Mouse (Mus musculus) brown adipose tissue, adult 24 weeks (tissue): ENCODE data around the gene Calcoco2. TPM values are rescaled to one million over a fixed set of nuclear protein-coding genes. Genes with fewer than 3 reads are reported as not detected.
"Not testable (repeated sequence)": the region's sequence is repeated elsewhere in the genome, so short reads cannot be mapped to it uniquely, and the experiment has no call there.

Source experiments
- H3K27ac ChIP-seq: fragments of 200-500 bp; replicated peaks from 2 replicates; pipeline ENCODE4 v1.5.1; 2012; ENCODE audit warnings: low read depth, mild to moderate bottlenecking, low read length
- H3K4me1 ChIP-seq: fragments of 200-500 bp; 2 replicates; pipeline ENCODE4 v1.6.1; 2012; ENCODE audit warnings: low read length, mixed read lengths; ENCODE audit not compliant: control insufficient read depth, insufficient read depth, insufficient read length
- H3K4me3 ChIP-seq: fragments of 200-500 bp; 2 replicates; pipeline ENCODE4 v1.5.1; 2012; ENCODE audit warnings: low read depth, mild to moderate bottlenecking, low read length, moderate library complexity; ENCODE audit not compliant: insufficient read depth
- polyA plus RNA-seq: library from polyadenylated mRNA; stranded (reverse); fragments of >200 nt; gene quantifications from 2 replicates; pipeline ENCODE4 v1.2.4, GENCODE M21; 2012; ENCODE audit not compliant: missing spikeins, insufficient read depth, insufficient read length

Gene Calcoco2
- polyA plus RNA-seq, 1 experiment = not detected

- H3K27ac ChIP-seq, H3K4me1 ChIP-seq, H3K4me3 ChIP-seq: not testable (repeated sequence)
These were observed 814 bp downstream of the Calcoco2 start for GRCm38 (mm10) chr11:96110950-96111349.

GRCm38 (mm10) chr11:96108376-96108775 lies 3.4 kb downstream of the Calcoco2 start:
- H3K4me1 ChIP-seq = no peaks in the 10 kb centered on the region
- no peak overlapping the region for H3K4me3 ChIP-seq
- no peak overlapping the region for H3K27ac ChIP-seq

DNA sequence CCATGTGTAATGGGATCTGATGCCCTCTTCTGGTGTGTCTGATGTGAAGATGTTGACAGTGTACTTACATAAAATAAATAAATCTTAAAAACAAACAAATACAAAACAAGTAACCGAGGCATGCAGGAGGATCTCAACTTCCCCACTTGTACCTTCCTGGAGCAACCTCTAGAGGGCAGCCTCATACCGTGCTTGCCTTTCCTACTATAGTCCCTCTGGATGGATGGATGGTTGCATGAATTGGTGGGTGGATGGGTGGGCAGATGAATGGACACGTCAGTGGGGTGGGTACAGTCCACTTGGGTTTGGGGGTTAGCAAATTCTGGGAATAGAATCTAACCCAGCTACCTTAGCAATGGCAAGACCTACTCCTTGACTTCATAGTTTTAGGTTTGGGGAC lies 18.4 kb downstream of the Calcoco2 start:
- Histone ChIP-seq H3K27ac (no peak overlapping the region), H3K4me3 (no peak overlapping the region), H3K4me1 (no peaks in the 10 kb centered on the region)

DNA sequence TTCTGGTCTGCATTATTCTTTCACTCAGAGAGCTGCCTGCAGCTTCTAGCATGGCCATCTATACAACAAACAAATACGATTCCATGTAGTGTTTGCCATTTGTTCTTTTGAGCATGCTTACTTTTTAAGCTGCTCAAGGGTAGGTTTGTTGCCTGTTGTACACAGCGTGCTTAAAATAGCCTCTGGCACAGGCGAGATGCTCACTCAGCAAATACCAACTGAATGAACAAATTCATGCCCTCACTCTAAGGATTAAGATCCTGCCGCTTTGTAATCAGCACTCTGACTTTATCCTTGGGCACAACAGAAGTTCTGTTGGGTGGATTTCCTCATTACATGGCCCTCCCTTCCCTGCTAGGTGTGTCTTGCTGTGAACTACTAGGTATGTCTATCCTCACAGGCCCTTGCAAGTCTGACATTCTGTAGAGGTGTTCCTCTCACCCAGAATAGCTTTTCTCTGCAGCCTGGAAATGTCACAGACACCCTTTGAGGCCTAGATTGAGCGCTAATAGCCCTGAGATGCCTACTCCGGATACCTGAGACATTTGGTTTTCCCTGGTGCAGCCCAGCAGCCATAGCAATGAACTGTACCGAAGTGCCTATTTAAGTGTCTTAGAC lies 19.0 kb downstream of the Calcoco2 start:
- H3K27ac ChIP-seq = no peak overlapping the region
- no peak overlapping the region for H3K4me3 ChIP-seq
- no peaks in the 10 kb centered on the region for H3K4me1 ChIP-seq

DNA sequence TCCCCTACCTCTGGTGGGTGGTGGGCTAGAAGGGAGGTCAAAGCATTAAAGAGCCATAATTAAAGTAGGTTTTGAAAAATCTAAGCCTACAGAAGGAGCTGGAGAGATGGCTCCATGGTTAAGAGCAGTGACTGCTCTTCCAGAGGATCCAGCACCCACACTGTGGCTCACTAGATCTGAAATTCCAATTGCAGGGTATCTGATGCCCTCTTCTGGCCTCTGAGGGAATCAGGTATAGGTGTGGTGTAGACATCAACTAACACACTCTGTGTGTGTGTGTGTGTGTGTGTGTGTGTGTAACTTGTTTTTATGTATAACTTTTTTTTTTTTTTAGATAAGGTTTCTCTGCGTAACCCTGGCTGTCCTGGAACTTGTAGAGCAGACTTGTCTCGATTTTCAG lies 20.7 kb downstream of the Calcoco2 start:
- no peak overlapping the region for H3K27ac ChIP-seq
- no peak overlapping the region for H3K4me3 ChIP-seq
- H3K4me1 ChIP-seq = no peaks in the 10 kb centered on the region

- no peak overlapping the region for H3K27ac ChIP-seq
- no peak overlapping the region for H3K4me3 ChIP-seq
- no peaks in the 10 kb centered on the region for H3K4me1 ChIP-seq
These were observed 23.8 kb downstream of the Calcoco2 start for GRCm38 (mm10) chr11:96087981-96088380.

- Histone ChIP-seq H3K27ac (no peak overlapping the region), H3K4me1 (no peaks in the 10 kb centered on the region), H3K4me3 (no peak overlapping the region)
These were observed 29.1 kb downstream of the Calcoco2 start for GRCm38 (mm10) chr11:96082682-96083081.

GRCm38 (mm10) chr11:96080736-96081135 lies 31.0 kb downstream of the Calcoco2 start:
- H3K27ac ChIP-seq = no peak overlapping the region
- H3K4me3 ChIP-seq = no peak overlapping the region
- no peaks in the 10 kb centered on the region for H3K4me1 ChIP-seq

GRCm38 (mm10) chr11:96076221-96077105 lies 35.3 kb downstream of the Calcoco2 start:
- Histone ChIP-seq H3K4me3 (peak overlapping the region; percentile 50), H3K27ac (peak overlapping the region; percentile 61), H3K4me1 (peaks cover 3% of the 10 kb centered on the region; the same call in 1 of the 2 replicates)

DNA sequence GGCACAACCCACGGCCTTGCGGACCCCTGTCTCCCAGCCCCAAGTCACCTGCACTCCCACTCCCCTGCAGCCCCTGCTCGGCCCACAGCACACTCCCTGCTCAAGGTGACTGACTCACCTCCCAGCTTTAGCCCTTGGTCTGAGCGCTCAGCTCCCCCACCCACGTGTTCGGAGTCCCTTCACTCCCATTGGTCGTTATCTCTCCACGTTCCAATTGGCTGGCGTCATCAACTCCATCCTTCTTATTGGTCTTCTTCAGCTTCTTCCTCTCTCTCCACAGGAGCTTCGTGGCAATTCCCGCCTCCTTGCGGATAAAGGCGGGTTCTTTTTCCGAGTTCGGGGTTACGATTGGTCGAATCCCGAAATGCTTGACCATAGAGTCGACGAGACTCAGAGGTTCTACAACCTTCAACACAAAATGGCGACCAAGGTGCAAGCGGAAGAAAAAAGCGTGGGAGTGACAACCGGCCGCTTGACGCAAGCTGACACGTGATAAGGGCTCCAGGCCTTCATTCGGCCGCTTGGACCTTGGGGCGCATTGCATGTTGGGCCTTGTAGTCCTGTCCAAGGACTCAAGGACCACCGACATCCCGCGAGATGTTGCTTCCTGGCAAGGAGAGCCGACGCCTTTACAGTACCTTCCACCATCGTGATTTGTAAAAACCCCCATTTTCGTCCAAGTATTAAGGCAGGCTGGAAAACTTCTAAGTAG lies 36.1 kb downstream of the Calcoco2 start, which contains the start of gene Atp5g1:
Gene Atp5g1, minus strand, starts transcription at position 162 of the 712 bp plus-strand sequence.
- H3K4me3 ChIP-seq = peak within 1 kb of the TSS; percentile 65
- H3K27ac ChIP-seq = peak within 1 kb of the TSS; percentile 61
- H3K4me1 ChIP-seq = peaks cover 3% of the 10 kb centered on the region; the same call in 1 of the 2 replicates

DNA sequence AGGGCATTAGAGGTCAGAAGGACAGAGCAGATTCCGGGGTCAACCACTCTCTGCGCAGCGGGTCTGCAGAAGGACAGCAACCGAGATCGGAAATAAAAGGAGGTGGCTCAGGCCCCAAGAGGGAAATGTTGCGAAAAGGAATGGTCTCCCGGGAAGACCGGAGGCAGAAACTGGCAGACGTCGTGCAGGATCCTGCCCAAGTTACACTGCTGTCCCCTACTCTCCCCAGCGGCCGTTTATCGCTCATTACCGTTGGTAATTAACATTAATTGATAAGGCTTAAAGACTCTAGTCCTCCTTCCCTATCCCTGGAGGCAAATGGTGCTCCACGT lies 36.6 kb downstream of the Calcoco2 start:
- Histone ChIP-seq H3K27ac (no peak overlapping the region), H3K4me1 (peaks cover 3% of the 10 kb centered on the region; the same call in 1 of the 2 replicates), H3K4me3 (peak overlapping the region; percentile 65)

DNA sequence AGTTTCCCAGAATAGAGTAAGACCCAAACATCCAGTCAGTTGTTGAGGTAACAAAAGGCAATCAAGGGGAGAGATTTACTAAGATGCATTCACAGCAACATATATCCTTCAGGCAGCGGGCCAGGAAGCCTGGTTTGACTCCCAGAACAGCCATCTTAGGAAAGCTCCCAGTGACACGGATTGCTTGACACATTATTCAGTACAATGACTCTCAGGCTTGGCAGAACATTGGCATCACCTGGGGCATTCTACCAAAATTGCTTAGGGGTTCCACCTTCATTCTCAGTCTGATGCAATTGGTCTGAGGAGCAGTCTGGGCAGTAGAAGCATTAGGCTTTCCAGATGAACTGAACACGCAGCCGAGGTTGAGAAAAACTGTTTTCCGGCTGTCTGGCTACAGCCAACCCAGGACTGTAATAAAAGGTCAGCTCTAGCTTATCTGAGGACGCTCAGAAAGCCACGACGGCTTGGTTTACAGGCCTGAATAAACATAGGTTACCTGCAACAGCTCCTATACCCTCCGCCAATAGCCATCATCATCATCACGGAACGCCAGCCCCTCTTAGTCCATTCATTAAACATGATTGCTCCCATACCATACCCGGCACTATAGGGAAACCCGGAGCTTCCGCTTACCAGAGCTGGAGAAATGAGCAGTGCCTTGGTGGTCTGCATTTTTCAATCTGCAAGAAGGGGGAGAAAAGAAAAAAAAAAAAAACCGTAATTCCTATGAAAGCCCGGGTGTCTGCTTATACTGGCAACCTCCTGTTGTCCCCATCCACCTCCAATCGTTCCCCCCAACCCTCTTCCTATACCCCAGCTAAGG lies 37.2 kb downstream of the Calcoco2 start:
- no peak overlapping the region for H3K27ac ChIP-seq
- H3K4me1 ChIP-seq = peaks cover 3% of the 10 kb centered on the region; the same call in 1 of the 2 replicates
- peak overlapping the region; percentile 65 for H3K4me3 ChIP-seq

- H3K27ac ChIP-seq = no peak overlapping the region
- H3K4me3 ChIP-seq = no peak overlapping the region
- peaks cover 3% of the 10 kb centered on the region; the same call in 1 of the 2 replicates for H3K4me1 ChIP-seq
These were observed 38.3 kb downstream of the Calcoco2 start for GRCm38 (mm10) chr11:96073295-96073993.

GRCm38 (mm10) chr11:96071013-96071412 lies 40.8 kb downstream of the Calcoco2 start:
- no peak overlapping the region for H3K4me3 ChIP-seq
- no peak overlapping the region for H3K27ac ChIP-seq
- H3K4me1 ChIP-seq = peaks cover 3% of the 10 kb centered on the region; the same call in 1 of the 2 replicates
